Mouse (Mus musculus) bone marrow, adult 2 months (tissue): ENCODE results near the gene Bag1.

ENCODE experiments used
- CTCF ChIP-seq: fragments of 200-500 bp; IDR thresholded peaks from 2 replicates; pipeline ENCODE4 v1.5.1; 2011; ENCODE audit warnings: low read length, control low read depth; ENCODE audit not compliant: control insufficient read depth, insufficient read depth
- POLR2A ChIP-seq: fragments of 200-500 bp; IDR thresholded peaks from 2 replicates; pipeline ENCODE4 v1.6.1; 2011; ENCODE audit warnings: low read depth, mild to moderate bottlenecking, control low read depth, low read length, borderline replicate concordance; ENCODE audit not compliant: control insufficient read depth

DNA sequence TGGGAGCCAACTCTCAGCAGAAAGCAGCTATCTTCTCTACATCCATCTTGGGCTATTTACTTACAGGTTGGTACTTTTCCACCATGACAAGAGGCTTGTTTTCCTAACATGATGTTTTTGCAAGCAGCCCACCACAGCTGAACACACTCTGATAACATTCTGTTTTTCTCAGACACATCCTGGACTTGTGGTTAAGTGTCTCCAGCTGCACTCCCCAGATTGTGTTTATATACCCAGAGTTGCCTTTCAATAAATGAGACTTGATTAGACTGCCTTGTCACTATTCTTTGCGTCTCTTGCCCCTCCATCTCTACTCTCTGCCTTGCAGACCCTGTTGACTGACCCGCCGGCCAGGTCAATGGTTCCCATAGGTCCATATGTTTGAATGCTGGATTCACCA is 48.0 kb downstream of the Bag1 start:
- TF ChIP-seq CTCF = no peak
- no peak for TF ChIP-seq POLR2A
